ENCODE assay signal across 8 mouse cellular contexts in genomic region chr17:29886655-29887251, GRCm38 (mm10).
A peak's percentile ranks its signal among the peaks of the same experiment; 100 is the strongest.
DNase-seq lines count a peak whose midpoint lies in the region; ATAC-seq and TF ChIP-seq lines count a peak whose summit lies in the region.

No protein-coding gene starts in this region.

- H3K4me1 ChIP-seq in embryonic facial prominence, embryonic 11.5 days (ENCODE audit: control insufficient read depth, insufficient read depth, low read length), result peaks cover 10% of the 10 kb centered on the region
- peaks cover 51% of the 10 kb centered on the region for H3K4me1 ChIP-seq in hindbrain, embryonic 14.5 days (replicated peaks; ENCODE audit: control insufficient read depth, insufficient read depth, low read length)
- peaks cover 32% of the 10 kb centered on the region for H3K4me1 ChIP-seq in liver, embryonic 16.5 days (ENCODE audit: control insufficient read depth, low read depth, low read length)

- in situ Hi-C loops in Patski (cut with MboI; ENCODE audit: low pct_unique_long_range_greater_than_20kb), result loop anchor here (10.0 kb wide), 3 partner anchors 122 to 282 kb away; no protein-coding TSS in a partner anchor

- no peaks in the 10 kb centered on the region for H3K36me3 ChIP-seq in embryonic facial prominence, embryonic 11.5 days (replicated peaks; ENCODE audit: control insufficient read depth, insufficient read depth, low read depth, low read length)
- H3K36me3 ChIP-seq in hindbrain, embryonic 14.5 days (replicated peaks; ENCODE audit: control insufficient read depth, insufficient read depth), result no peaks in the 10 kb centered on the region
- H3K36me3 ChIP-seq in liver, embryonic 16.5 days (ENCODE audit: control insufficient read depth, insufficient read depth), result no peaks in the 10 kb centered on the region

- CTCF ChIA-PET in Patski (lab: Charles Lee), result interaction anchor here (0.8 to 1.2 kb wide), 3 partner anchors 89 to 148 kb away, joined by 3 read pairs; no protein-coding TSS in a partner anchor

- H3K9ac ChIP-seq in embryonic facial prominence, embryonic 11.5 days (replicated peaks; ENCODE audit: low read length), result peak overlapping the region; percentile 54
- peak overlapping the region; percentile 66 for H3K9ac ChIP-seq in hindbrain, embryonic 14.5 days
- H3K9ac ChIP-seq in liver, embryonic 16.5 days (ENCODE audit: low read depth, low read length), result peak overlapping the region; percentile 70

- WGBS in embryonic facial prominence, embryonic 11.5 days, result 0% methylated on average over 39 of the region's 39 CpGs
- WGBS in hindbrain, embryonic 14.5 days, result under 1% methylated on average over 39 of the region's 39 CpGs
- under 1% methylated on average over 38 of the region's 39 CpGs for WGBS in liver, embryonic 16.5 days (ENCODE audit: insufficient replicate concordance)

- peak; percentile 3 for ATAC-seq in Patski
- no peak for ATAC-seq in embryonic facial prominence, embryonic 11.5 days (replicated peaks; ENCODE audit: insufficient number of reproducible peaks, low FRiP score, low TSS enrichment, low read depth)
- no peak for ATAC-seq in hindbrain, embryonic 14.5 days (ENCODE audit: low FRiP score)
- ATAC-seq in liver, embryonic 16.5 days (ENCODE audit: low read depth), result no peak

- no peaks in the 10 kb centered on the region for H3K27me3 ChIP-seq in Patski
- H3K27me3 ChIP-seq in embryonic facial prominence, embryonic 11.5 days (ENCODE audit: control insufficient read depth, insufficient read depth, low read length), result peaks cover 54% of the 10 kb centered on the region
- H3K27me3 ChIP-seq in hindbrain, embryonic 14.5 days (ENCODE audit: control insufficient read depth, insufficient read depth, low read length), result 0 out of 2 replicates have a peak, but pooled peaks cover 10% of the 10 kb centered on the region
- peaks cover 85% of the 10 kb centered on the region for H3K27me3 ChIP-seq in liver, embryonic 16.5 days (ENCODE audit: control insufficient read depth, insufficient read depth, low read depth, low read length)

- peak; percentile 39 to 47 for DNase-seq in left cerebral cortex, adult 18-20 months (ENCODE audit: low spot score in 2 of 2)
- DNase-seq in left cerebral cortex, adult 11 months (ENCODE audit: low spot score), result no peak
- DNase-seq in Patski (ENCODE audit: low read depth, low spot score), result no peak
- DNase-seq in embryonic facial prominence, embryonic 11.5 days (ENCODE audit: low spot score), result peak; percentile 41
- DNase-seq in hindbrain, embryonic 14.5 days (ENCODE audit: low spot score), result peak; percentile 43
- peak; percentile 50 for DNase-seq in right cerebral cortex, postnatal 4 days
- no peak for DNase-seq in layer of hippocampus, adult 11-12 months (ENCODE audit: low spot score)

- POLR2A ChIA-PET in Patski (lab: Charles Lee), result interaction anchor here (0.6 kb wide), 1 partner anchor 204 kb away, joined by 3 read pairs; no protein-coding TSS in a partner anchor

- H3K27ac ChIP-seq in embryonic facial prominence, embryonic 11.5 days (replicated peaks; ENCODE audit: low read depth, low read length), result no peak overlapping the region
- peak overlapping the region; percentile 81 for H3K27ac ChIP-seq in hindbrain, embryonic 14.5 days
- no peak overlapping the region; the same call in 1 of the 2 replicates for H3K27ac ChIP-seq in liver, embryonic 16.5 days (ENCODE audit: low read length)

- H3K9me3 ChIP-seq in embryonic facial prominence, embryonic 11.5 days (replicated peaks; ENCODE audit: control insufficient read depth, low read length), result no peaks in the 10 kb centered on the region
- no peaks in the 10 kb centered on the region for H3K9me3 ChIP-seq in hindbrain, embryonic 14.5 days (ENCODE audit: control insufficient read depth, low read length)
- H3K9me3 ChIP-seq in liver, embryonic 16.5 days (replicated peaks; ENCODE audit: control insufficient read depth, low read length), result no peaks in the 10 kb centered on the region

- H3K4me2 ChIP-seq in embryonic facial prominence, embryonic 11.5 days (ENCODE audit: low read depth, low read length), result peak overlapping the region; percentile 89
- H3K4me2 ChIP-seq in hindbrain, embryonic 14.5 days (replicated peaks), result peak overlapping the region; percentile 72
- H3K4me2 ChIP-seq in liver, embryonic 16.5 days (ENCODE audit: low read depth, low read length), result peak overlapping the region; percentile 92

- TF ChIP-seq CTCF in Patski (IDR thresholded peaks at IDR 0.05), result no peak

- peak overlapping the region; percentile 61 for H3K4me3 ChIP-seq in embryonic facial prominence, embryonic 11.5 days (ENCODE audit: low read depth, low read length)
- peak overlapping the region; percentile 69 for H3K4me3 ChIP-seq in hindbrain, embryonic 14.5 days (replicated peaks; ENCODE audit: low read length)
- H3K4me3 ChIP-seq in liver, embryonic 16.5 days (ENCODE audit: low read depth, low read length), result peak overlapping the region; percentile 70

Comparison
In these comparisons a context has a peak if more than half of its experiments do, and no peak if none do; other contexts are left out.
1. DNase-seq: peak in left cerebral cortex, adult 18-20 months (2 of 2), embryonic facial prominence, embryonic 11.5 days (single experiment), hindbrain, embryonic 14.5 days (single experiment) and right cerebral cortex, postnatal 4 days (single experiment); none in left cerebral cortex, adult 11 months (single experiment), Patski (single experiment) and layer of hippocampus, adult 11-12 months (single experiment).
2. Peak in every context shown above with its lines, with median percentiles within 50 percentile points of each other: H3K4me2 ChIP-seq, H3K4me3 ChIP-seq and H3K9ac ChIP-seq.